Mouse (Mus musculus) stomach, postnatal 0 days (tissue): ENCODE results near the gene Mall.

Source experiments
- CTCF ChIP-seq: IDR thresholded peaks from 2 replicates; pipeline ENCODE4 v1.5.1; 2016; ENCODE audit warnings: antibody characterized with exemption, low read depth, mild to moderate bottlenecking, moderate library complexity
- EP300 ChIP-seq: optimal IDR thresholded peaks from 2 replicates; pipeline ENCODE3; 2016; ENCODE audit warnings: antibody characterized with exemption

DNA sequence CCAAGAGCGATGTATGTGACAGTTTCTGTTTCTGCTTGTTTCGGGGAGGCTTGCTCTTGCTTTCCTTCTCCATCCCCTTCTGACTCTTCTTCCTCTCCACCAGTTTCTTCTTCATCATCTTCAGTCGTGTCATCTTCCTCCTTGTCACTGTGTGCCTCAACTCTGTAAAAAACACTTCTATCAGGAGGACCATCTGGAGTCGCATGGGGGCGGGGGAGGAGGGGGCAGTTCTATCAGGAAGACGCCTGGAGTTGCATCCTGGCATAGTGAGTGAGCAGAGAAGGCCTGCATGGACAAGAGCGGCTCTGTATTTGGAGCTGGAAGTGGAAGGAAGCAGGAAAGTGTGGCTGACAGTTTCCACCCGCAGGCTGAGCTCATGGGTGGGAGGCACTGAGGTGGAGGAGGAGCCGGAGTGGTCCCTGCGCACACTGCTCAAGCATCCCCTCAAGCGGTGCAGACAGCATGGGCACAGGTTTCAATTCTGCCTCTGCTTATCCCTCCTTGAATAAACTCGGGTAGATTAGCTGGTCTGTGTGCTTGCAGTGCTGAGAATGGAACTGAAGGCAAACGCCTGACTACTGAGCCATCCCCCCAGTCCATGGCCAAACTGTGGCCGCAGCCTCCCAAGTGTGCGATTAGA lies 44.3 kb upstream of the Mall start:
- TF ChIP-seq CTCF, result no peak
- TF ChIP-seq EP300, result no peak
